Mouse (Mus musculus): Measurements from ENCODE around the gene Zfp239. TPM values are rescaled to one million over a fixed set of nuclear protein-coding genes. Genes with fewer than 3 reads are reported as not detected.

The Zfp239 gene
- polyA plus RNA-seq, 1 experiment from 2014 or later, result 0.97 TPM

DNA sequence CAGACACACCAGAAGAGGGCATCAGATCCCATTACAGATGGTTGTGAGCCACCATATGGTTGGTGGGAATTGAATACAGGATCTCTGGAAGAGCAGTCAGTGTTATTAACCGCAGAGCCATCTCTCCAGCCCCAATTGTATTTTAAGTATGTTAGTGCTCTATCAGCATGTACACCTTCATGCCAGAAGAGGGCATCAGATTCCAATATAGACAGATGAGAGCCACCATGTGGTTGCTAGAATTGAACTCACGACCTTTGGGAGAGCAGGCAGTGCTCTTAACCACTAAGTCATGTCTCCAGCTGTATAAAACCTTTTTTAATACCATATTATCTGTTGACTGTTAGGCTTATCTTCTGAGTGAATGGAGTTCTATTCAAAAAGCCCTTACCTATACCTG, 10.2 kb upstream of the Zfp239 start:
- no peak overlapping the region for H3K9ac ChIP-seq (replicated peaks; ENCODE audit: low read depth)
- H3K4me2 ChIP-seq (replicated peaks; ENCODE audit: low read depth, low read length), result no peak overlapping the region
- no peaks in the 10 kb centered on the region for H3K9me3 ChIP-seq (ENCODE audit: low read length)
- ATAC-seq (no peak), DNase-seq (ENCODE audit: low spot score) (no peak)
- H3K4me3 ChIP-seq (ENCODE audit: low read depth, low read length), result no peak overlapping the region
- H3K36me3 ChIP-seq (ENCODE audit: insufficient read depth, low read length), result no peaks in the 10 kb centered on the region
- H3K27me3 ChIP-seq (replicated peaks; ENCODE audit: insufficient read depth, low read length), result no peaks in the 10 kb centered on the region
- H3K4me1 ChIP-seq (ENCODE audit: insufficient read depth, low read depth, low read length), result no peaks in the 10 kb centered on the region
- H3K27ac ChIP-seq (ENCODE audit: low read length), result no peak overlapping the region
- TF ChIP-seq EP300 (IDR thresholded peaks at IDR 0.05), result no peak
- peak; percentile 47 for TF ChIP-seq CTCF (IDR thresholded peaks at IDR 0.05)
- WGBS, result 68% methylated on average over 2 of the region's 2 CpGs

DNA sequence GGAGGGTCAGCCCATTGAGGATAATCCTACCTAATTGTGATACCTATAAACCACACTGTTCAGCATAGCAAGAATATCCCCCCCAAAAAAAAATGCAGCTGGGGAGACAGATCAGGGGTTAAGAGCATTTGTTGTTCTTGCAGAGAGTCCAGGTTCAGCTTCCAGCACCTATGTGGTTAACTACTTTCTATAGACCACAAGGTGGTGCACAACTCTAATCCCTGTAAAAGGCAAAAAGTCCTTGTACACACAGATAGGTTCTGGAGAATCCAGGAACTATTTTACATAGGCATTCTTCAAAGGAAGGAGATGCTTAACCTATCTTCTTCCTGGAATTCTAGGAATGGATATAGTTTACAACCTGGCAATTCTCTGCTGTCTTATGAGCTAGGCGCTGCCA, 3.9 kb upstream of the Zfp239 start:
- 90% methylated on average over 1 of the region's 1 CpGs for WGBS
- no peak for ATAC-seq
- Histone ChIP-seq H3K4me1 (ENCODE audit: insufficient read depth, low read depth, low read length) (peaks cover 1% of the 10 kb centered on the region; the same call in 1 of the 2 replicates), H3K27me3 (replicated peaks; ENCODE audit: insufficient read depth, low read length) (no peaks in the 10 kb centered on the region), H3K9ac (replicated peaks; ENCODE audit: low read depth) (no peak overlapping the region), H3K36me3 (ENCODE audit: insufficient read depth, low read length) (no peaks in the 10 kb centered on the region), H3K4me3 (ENCODE audit: low read depth, low read length) (no peak overlapping the region), H3K27ac (ENCODE audit: low read length) (no peak overlapping the region), H3K4me2 (replicated peaks; ENCODE audit: low read depth, low read length) (no peak overlapping the region), H3K9me3 (ENCODE audit: low read length) (no peaks in the 10 kb centered on the region)
- TF ChIP-seq EP300 (IDR thresholded peaks at IDR 0.05) (no peak), CTCF (IDR thresholded peaks at IDR 0.05) (peak; percentile 44)
- peak; percentile 14 for DNase-seq (ENCODE audit: low spot score)

DNA sequence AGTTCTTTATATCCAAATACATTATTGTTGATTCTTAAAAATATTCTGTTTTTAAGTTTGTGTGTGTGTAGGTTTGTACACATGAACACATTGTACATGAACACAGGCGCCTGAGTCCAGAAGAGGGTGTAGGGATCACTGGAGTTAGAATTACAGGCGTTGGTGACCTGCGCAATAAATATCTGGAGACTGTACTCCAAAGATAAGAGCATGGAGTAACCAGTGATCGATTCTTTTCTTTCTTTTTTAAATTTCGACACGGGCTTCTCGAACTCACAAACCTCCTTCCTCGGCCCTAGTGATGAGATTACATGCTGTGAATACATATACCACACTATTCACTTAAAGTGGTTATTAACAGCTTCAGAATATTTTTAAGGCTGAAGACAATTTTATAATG, 565 bp downstream of the Zfp239 start:
- TF ChIP-seq EP300 (IDR thresholded peaks at IDR 0.05), result no peak
- TF ChIP-seq CTCF (IDR thresholded peaks at IDR 0.05), result no peak
- Histone ChIP-seq H3K4me3 (ENCODE audit: low read depth, low read length) (no peak overlapping the region), H3K27me3 (replicated peaks; ENCODE audit: insufficient read depth, low read length) (no peaks in the 10 kb centered on the region), H3K4me1 (ENCODE audit: insufficient read depth, low read depth, low read length) (peaks cover 6% of the 10 kb centered on the region; the same call in 1 of the 2 replicates), H3K9ac (replicated peaks; ENCODE audit: low read depth) (no peak overlapping the region), H3K27ac (ENCODE audit: low read length) (no peak overlapping the region), H3K9me3 (ENCODE audit: low read length) (no peaks in the 10 kb centered on the region), H3K4me2 (replicated peaks; ENCODE audit: low read depth, low read length) (peak overlapping the region; percentile 97), H3K36me3 (ENCODE audit: insufficient read depth, low read length) (no peaks in the 10 kb centered on the region)
- no peak for DNase-seq (ENCODE audit: low spot score)
- no peak for ATAC-seq
- WGBS, result 73% methylated on average over 8 of the region's 8 CpGs

DNA sequence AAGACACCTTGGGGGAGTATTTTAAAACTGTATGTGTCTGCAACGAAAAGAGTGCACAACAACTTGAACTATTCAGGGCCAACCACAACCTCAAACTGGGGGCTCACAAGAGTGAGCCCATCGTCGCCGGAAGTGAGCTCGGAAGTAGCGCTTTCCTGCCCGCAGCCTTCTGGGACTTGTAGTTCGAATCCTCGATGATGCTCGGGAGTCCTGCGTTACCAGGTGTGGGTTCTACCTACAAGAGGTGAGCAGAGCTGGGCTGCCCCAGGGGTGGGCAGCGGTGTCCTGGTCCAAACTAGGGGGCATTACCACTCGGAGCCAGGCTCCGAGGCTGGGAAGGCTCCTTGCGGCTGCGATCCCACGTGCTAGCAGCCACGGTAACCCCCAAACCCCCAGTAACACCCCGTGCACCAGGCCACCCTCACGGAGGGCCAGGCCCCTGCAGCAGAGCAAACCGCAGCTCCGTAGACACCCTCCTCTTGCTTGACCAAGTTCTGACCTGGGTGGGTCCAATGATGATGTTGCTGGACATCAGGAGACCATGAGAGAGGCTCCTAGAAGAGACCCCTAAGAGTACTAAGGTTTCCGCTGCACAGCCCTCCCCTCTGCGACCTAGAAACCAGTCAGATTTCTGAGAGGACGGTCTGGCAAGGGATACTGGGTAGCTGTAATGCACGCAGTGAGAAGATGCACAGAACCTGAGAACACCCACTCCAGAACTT, 1.2 kb downstream of the Zfp239 start:
- Histone ChIP-seq H3K27ac (ENCODE audit: low read length) (no peak overlapping the region), H3K9me3 (ENCODE audit: low read length) (no peaks in the 10 kb centered on the region), H3K27me3 (replicated peaks; ENCODE audit: insufficient read depth, low read length) (no peaks in the 10 kb centered on the region), H3K36me3 (ENCODE audit: insufficient read depth, low read length) (no peaks in the 10 kb centered on the region), H3K9ac (replicated peaks; ENCODE audit: low read depth) (no peak overlapping the region), H3K4me3 (ENCODE audit: low read depth, low read length) (peak overlapping the region; percentile 55), H3K4me2 (replicated peaks; ENCODE audit: low read depth, low read length) (peak overlapping the region; percentile 97), H3K4me1 (ENCODE audit: insufficient read depth, low read depth, low read length) (peaks cover 6% of the 10 kb centered on the region; the same call in 1 of the 2 replicates)
- WGBS, result 2% methylated on average over 26 of the region's 26 CpGs
- DNase-seq (ENCODE audit: low spot score) (peak; percentile 55), ATAC-seq (peak; percentile 65)
- TF ChIP-seq EP300 (IDR thresholded peaks at IDR 0.05) (no peak), CTCF (IDR thresholded peaks at IDR 0.05) (no peak)

DNA sequence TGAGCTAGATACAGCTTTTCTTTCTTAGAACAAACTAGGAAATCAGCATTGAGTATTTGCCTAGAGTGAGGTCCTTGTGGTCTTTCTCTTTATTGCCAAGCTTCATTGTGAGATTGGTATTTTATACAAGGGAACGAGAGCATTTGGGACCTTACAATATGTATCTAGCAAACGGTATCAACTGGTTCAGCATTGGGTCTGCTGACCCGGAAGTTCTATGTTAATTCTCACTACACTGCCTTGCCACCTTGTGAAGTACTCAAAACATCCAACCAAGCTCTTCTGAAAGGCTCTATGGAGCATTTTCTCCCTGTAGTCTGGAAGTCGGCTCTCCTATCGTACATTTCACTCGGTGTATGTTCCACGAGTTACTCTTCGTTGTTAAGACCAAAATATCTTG, 1.9 kb downstream of the Zfp239 start:
- no peaks in the 10 kb centered on the region for H3K36me3 ChIP-seq (ENCODE audit: insufficient read depth, low read length)

DNA sequence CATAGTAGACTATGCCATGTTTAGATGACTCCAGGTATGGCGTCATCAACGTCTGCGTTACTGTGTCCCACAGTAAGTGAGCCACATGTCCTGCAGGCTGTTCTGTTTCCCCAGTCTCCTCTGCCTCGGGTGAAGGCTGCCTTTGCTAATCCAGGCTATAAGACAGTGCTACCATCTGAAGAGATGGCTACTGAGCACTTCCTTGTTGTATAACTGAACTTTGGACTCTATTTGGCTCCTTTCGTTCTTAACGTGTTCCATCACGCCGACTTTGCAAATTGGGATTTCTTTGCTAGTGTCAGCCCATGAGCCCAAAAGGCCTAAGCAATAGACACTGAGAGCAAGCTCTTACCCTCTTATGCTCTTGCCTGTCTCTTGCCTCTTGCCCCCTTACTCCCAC, 6.3 kb downstream of the Zfp239 start:
- ATAC-seq, result no peak
- no peak overlapping the region for H3K4me3 ChIP-seq (ENCODE audit: low read depth, low read length)
- H3K27ac ChIP-seq (ENCODE audit: low read length), result no peak overlapping the region
- H3K4me2 ChIP-seq (replicated peaks; ENCODE audit: low read depth, low read length), result no peak overlapping the region
- WGBS, result 90% methylated on average over 8 of the region's 8 CpGs
- no peaks in the 10 kb centered on the region for H3K36me3 ChIP-seq (ENCODE audit: insufficient read depth, low read length)
- no peak for TF ChIP-seq EP300 (IDR thresholded peaks at IDR 0.05)
- no peak for TF ChIP-seq CTCF (IDR thresholded peaks at IDR 0.05)
- H3K27me3 ChIP-seq (replicated peaks; ENCODE audit: insufficient read depth, low read length), result no peaks in the 10 kb centered on the region
- H3K9me3 ChIP-seq (ENCODE audit: low read length), result no peaks in the 10 kb centered on the region
- H3K4me1 ChIP-seq (ENCODE audit: insufficient read depth, low read depth, low read length), result peaks cover 3% of the 10 kb centered on the region; the same call in 1 of the 2 replicates
- no peak for DNase-seq (ENCODE audit: low spot score)
- no peak overlapping the region for H3K9ac ChIP-seq (replicated peaks; ENCODE audit: low read depth)

More for the DNA sequence above, 1.9 kb downstream of the Zfp239 start:
- Histone ChIP-seq H3K27me3 (replicated peaks; ENCODE audit: insufficient read depth, low read length) (no peaks in the 10 kb centered on the region), H3K27ac (ENCODE audit: low read length) (no peak overlapping the region), H3K9ac (replicated peaks; ENCODE audit: low read depth) (no peak overlapping the region), H3K4me3 (ENCODE audit: low read depth, low read length) (no peak overlapping the region), H3K4me1 (ENCODE audit: insufficient read depth, low read depth, low read length) (peaks cover 6% of the 10 kb centered on the region; the same call in 1 of the 2 replicates), H3K9me3 (ENCODE audit: low read length) (no peaks in the 10 kb centered on the region), H3K4me2 (replicated peaks; ENCODE audit: low read depth, low read length) (no peak overlapping the region; the same call in 1 of the 2 replicates)
- DNase-seq (ENCODE audit: low spot score) (no peak), ATAC-seq (no peak)
- 92% methylated on average over 8 of the region's 8 CpGs for WGBS
- TF ChIP-seq EP300 (IDR thresholded peaks at IDR 0.05) (no peak), CTCF (IDR thresholded peaks at IDR 0.05) (no peak)
